Comparison of ENCODE assay signal across 13 mouse cellular contexts in the genomic region with DNA sequence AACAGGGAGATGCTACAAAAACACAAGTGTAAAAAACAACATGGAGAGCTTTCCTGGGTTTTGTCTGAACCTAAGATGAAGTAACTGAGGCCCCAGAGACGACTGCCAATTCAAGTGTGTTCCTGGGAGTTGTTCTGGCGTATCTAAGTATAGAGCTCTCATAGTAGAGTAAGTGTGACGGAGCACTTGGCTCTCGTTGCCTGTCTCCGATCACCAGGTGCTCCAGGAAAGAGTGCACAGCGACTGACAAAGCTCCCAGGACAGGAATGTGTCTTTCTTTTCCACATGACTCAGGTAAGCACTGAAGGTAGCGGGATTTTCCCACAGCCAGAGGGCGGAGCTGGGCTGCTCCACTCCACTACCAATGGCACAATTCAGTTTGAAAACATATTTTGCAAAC.
A peak's percentile ranks its signal among the peaks of the same experiment; 100 is the strongest.
DNase-seq lines count a peak whose midpoint lies in the region; ATAC-seq lines count a peak whose summit lies in the region.
"Had no signal": no experiment of that assay in that cellular context is flagged by ENCODE, and none has a peak within 500 bp of the region (broad histone marks: within the 10 kb centered on the region; RNA-seq: fewer than 3 reads in every experiment).

No protein-coding gene starts in this region.

- no peak for ATAC-seq in forebrain, embryonic 15.5 days (replicated peaks)

- WGBS in forebrain, embryonic 10.5 days: 88% methylated on average over 8 of the region's 8 CpGs
- 80% methylated on average over 8 of the region's 8 CpGs for WGBS in forebrain, embryonic 15.5 days

- no peak overlapping the region for H3K4me3 ChIP-seq in forebrain, embryonic 10.5 days
- H3K4me3 ChIP-seq in forebrain, embryonic 15.5 days: no peak overlapping the region
- H3K4me3 ChIP-seq: hindbrain, embryonic 15.5 days; liver, embryonic 13.5 days; megakaryocyte, embryonic 14.5 days had no signal

- H3K9me3 ChIP-seq in forebrain, embryonic 10.5 days: no peaks in the 10 kb centered on the region
- H3K9me3 ChIP-seq in forebrain, embryonic 15.5 days: no peaks in the 10 kb centered on the region
- H3K9me3 ChIP-seq: hindbrain, embryonic 15.5 days; liver, embryonic 13.5 days; megakaryocyte, embryonic 14.5 days had no signal

- no peak overlapping the region for H3K27ac ChIP-seq in forebrain, embryonic 10.5 days
- H3K27ac ChIP-seq in forebrain, embryonic 15.5 days (replicated peaks): no peak overlapping the region
- H3K27ac ChIP-seq: hindbrain, embryonic 15.5 days; liver, embryonic 13.5 days had no signal

- H3K4me2 ChIP-seq in forebrain, embryonic 15.5 days (replicated peaks): no peak overlapping the region
- H3K4me2 ChIP-seq: hindbrain, embryonic 15.5 days; liver, embryonic 13.5 days had no signal

- no peak overlapping the region for H3K9ac ChIP-seq in forebrain, embryonic 15.5 days (replicated peaks)
- H3K9ac ChIP-seq: hindbrain, embryonic 15.5 days; liver, embryonic 13.5 days had no signal

- no peaks in the 10 kb centered on the region for H3K4me1 ChIP-seq in forebrain, embryonic 10.5 days
- H3K4me1 ChIP-seq in forebrain, embryonic 15.5 days: peaks cover 17% of the 10 kb centered on the region
- H3K4me1 ChIP-seq: liver, embryonic 13.5 days had no signal

- intact Hi-C loops in heart, postnatal 14 days (cut with DNase I): no loop called here

- peaks cover 50% of the 10 kb centered on the region for H3K36me3 ChIP-seq in forebrain, embryonic 10.5 days (replicated peaks)
- 0 out of 2 replicates have a peak, but pooled peaks cover 2% of the 10 kb centered on the region for H3K36me3 ChIP-seq in forebrain, embryonic 15.5 days
- H3K36me3 ChIP-seq: hindbrain, embryonic 15.5 days had no signal

- peak; percentile 21 for DNase-seq in R1 (ENCODE audit: low read depth, low spot score)
- DNase-seq in brain, adult 2 months (ENCODE audit: low read depth, low spot score): peak; percentile 74
- DNase-seq in heart, adult 8-10 months (ENCODE audit: low spot score): peak; percentile 24
- DNase-seq in heart, postnatal 14 days: peak; percentile 16 to 26
- DNase-seq in forebrain, embryonic 10.5 days (ENCODE audit: extremely low spot score, low spot score): no peak
- DNase-seq in embryo, embryonic 10.5 days (ENCODE audit: low spot score): no peak
- no peak for DNase-seq in frontal cortex, postnatal 10 days (ENCODE audit: low spot score in 2 of 2)
- DNase-seq: adrenal gland, postnatal 14 days; liver, embryonic 13.5 days; thymus, adult 18-20 months had no signal

- H3K27me3 ChIP-seq in forebrain, embryonic 10.5 days (ENCODE audit: poor library complexity, severe bottlenecking): no peaks in the 10 kb centered on the region
- H3K27me3 ChIP-seq in forebrain, embryonic 15.5 days: no peaks in the 10 kb centered on the region
- H3K27me3 ChIP-seq: hindbrain, embryonic 15.5 days; liver, embryonic 13.5 days; megakaryocyte, embryonic 14.5 days had no signal

Comparison
In these comparisons a context has a peak if more than half of its experiments do, and no peak if none do; other contexts are left out.
1. DNase-seq: peak in R1 (single experiment), brain, adult 2 months (single experiment), heart, adult 8-10 months (single experiment) and heart, postnatal 14 days (2 of 2); none in forebrain, embryonic 10.5 days (single experiment), embryo, embryonic 10.5 days (single experiment) and frontal cortex, postnatal 10 days (0 of 2).